21 mouse cellular contexts compared by ENCODE assay signal in the genomic region with DNA sequence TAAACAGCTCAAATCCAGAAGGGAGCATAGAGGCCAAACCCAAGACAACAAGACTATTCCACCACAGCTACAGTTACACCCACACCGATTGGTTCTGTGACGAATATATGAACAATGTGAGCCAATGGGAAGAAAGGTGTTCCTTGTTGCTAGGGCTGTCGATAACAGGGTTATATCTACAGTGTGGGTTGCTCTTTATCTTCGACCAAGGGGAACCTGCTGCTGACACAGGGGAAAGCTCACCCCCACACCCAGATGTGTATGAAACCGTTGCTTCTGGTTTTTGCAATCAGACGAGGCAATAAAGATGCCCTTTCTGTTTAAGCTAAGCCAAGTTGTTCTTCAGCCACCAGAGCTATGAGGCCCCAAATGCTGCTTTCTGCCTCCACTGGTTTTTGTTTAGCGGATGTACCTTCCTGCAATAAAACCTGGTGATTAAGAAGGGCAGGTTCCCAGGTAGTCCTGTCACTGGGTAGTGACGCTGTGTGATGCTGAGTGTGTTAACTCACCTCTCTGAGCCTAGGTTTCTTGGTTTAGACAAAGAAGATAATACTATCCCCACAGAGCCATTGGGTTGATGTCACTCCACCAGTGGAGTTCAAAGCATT. TPM values are rescaled to one million over a fixed set of nuclear protein-coding genes. Genes with fewer than 3 reads are reported as not detected.
DNase-seq lines count a peak whose midpoint lies in the region; ATAC-seq and TF ChIP-seq lines count a peak whose summit lies in the region.
"Had no signal": no experiment of that assay in that cellular context is flagged by ENCODE, and none has a peak within 500 bp of the region (broad histone marks: within the 10 kb centered on the region; RNA-seq: fewer than 3 reads in every experiment).

No protein-coding gene starts in this region.

- peak; percentile 77 for ATAC-seq in common myeloid progenitor, adult 5-6 weeks (replicated peaks; ENCODE audit: low read depth, poor library complexity, severe bottlenecking)
- ATAC-seq in liver, embryonic 12.5 days = peak; percentile 89
- ATAC-seq in megakaryocyte-erythroid progenitor cell, adult 5-6 weeks (replicated peaks; ENCODE audit: low FRiP score, low TSS enrichment, poor library complexity, severe bottlenecking) = peak; percentile 90
- no peak for ATAC-seq in midbrain, embryonic 15.5 days (replicated peaks)
- ATAC-seq: hindbrain, postnatal 0 days had no signal

- TF ChIP-seq RAD21 in MEL (IDR thresholded peaks at IDR 0.05; ENCODE audit: low read depth, low read length) = no peak

- H3K4me3 ChIP-seq in MEL (ENCODE audit: control insufficient read depth in 1 of 2, insufficient read depth in 1 of 2, low read depth in 2 of 2, low read length in 2 of 2) = peak overlapping the region in 1 of 2 experiments; percentile 9; a peak in 1 of 4 replicates
- H3K4me3 ChIP-seq in liver, embryonic 12.5 days = no peak overlapping the region
- no peak overlapping the region for H3K4me3 ChIP-seq in midbrain, embryonic 15.5 days
- H3K4me3 ChIP-seq: embryonic facial prominence, embryonic 13.5 days; limb, embryonic 10.5 days had no signal

- TF ChIP-seq POLR2A in MEL (IDR thresholded peaks at IDR 0.05; ENCODE audit: control insufficient read depth in 1 of 2, insufficient read depth in 1 of 2, low read depth in 1 of 2, low read length in 2 of 2, poor library complexity in 1 of 2) = peak in 1 of 2 experiments; percentile 49; a peak in 1 of 4 replicates

- no peaks in the 10 kb centered on the region for H3K27me3 ChIP-seq in MEL (ENCODE audit: control insufficient read depth in 1 of 2, insufficient read depth in 2 of 2, low read length in 2 of 2)
- no peaks in the 10 kb centered on the region for H3K27me3 ChIP-seq in liver, embryonic 12.5 days (replicated peaks)
- H3K27me3 ChIP-seq in midbrain, embryonic 15.5 days (replicated peaks) = no peaks in the 10 kb centered on the region
- H3K27me3 ChIP-seq: embryonic facial prominence, embryonic 13.5 days had no signal

- H3K9ac ChIP-seq in MEL (ENCODE audit: control insufficient read depth, low read depth, low read length, poor library complexity, severe bottlenecking) = peak overlapping the region; percentile 20; the same call in 1 of the 2 replicates
- H3K9ac ChIP-seq in liver, embryonic 12.5 days = no peak overlapping the region
- H3K9ac ChIP-seq in midbrain, embryonic 15.5 days = no peak overlapping the region
- H3K9ac ChIP-seq: embryonic facial prominence, embryonic 13.5 days had no signal

- intact Hi-C loops in left cerebral cortex, postnatal 25 days (cut with DNase I) = loop anchor here (10.0 kb wide), 1 partner anchor 286 kb away; no protein-coding TSS in a partner anchor

- peak overlapping the region; percentile 44 for H3K4me2 ChIP-seq in liver, embryonic 12.5 days
- no peak overlapping the region for H3K4me2 ChIP-seq in midbrain, embryonic 15.5 days
- H3K4me2 ChIP-seq: embryonic facial prominence, embryonic 13.5 days had no signal

- peaks cover 14 to 37% of the 10 kb centered on the region in 2 experiments for H3K4me1 ChIP-seq in MEL (ENCODE audit: control insufficient read depth in 1 of 2, insufficient read depth in 2 of 2, low read length in 2 of 2)
- peaks cover 65% of the 10 kb centered on the region for H3K4me1 ChIP-seq in liver, embryonic 12.5 days
- no peaks in the 10 kb centered on the region; the same call in 1 of the 2 replicates for H3K4me1 ChIP-seq in midbrain, embryonic 15.5 days

- H3K27ac ChIP-seq in MEL (ENCODE audit: control insufficient read depth, low read depth, low read length) = peak overlapping the region; percentile 95
- peak overlapping the region; percentile 70 for H3K27ac ChIP-seq in liver, embryonic 12.5 days
- H3K27ac ChIP-seq in midbrain, embryonic 15.5 days = no peak overlapping the region
- H3K27ac ChIP-seq: embryonic facial prominence, embryonic 13.5 days; hindbrain, postnatal 0 days; limb, embryonic 10.5 days had no signal

- no peak for TF ChIP-seq CTCF in MEL (IDR thresholded peaks at IDR 0.05 in 2 of 3, conservative IDR thresholded peaks at IDR 0.05 in 1 of 3; ENCODE audit: control insufficient read depth in 1 of 3, insufficient read depth in 1 of 3, low read depth in 2 of 3, low read length in 3 of 3, poor library complexity in 1 of 3, severe bottlenecking in 1 of 3)

- peak; percentile 98 for DNase-seq in MEL (ENCODE audit: low read depth, low spot score)
- no peak for DNase-seq in left cerebral cortex, postnatal 25 days (ENCODE audit: low spot score in 2 of 2)
- no peak for DNase-seq in cerebellum, adult 9-11 months
- DNase-seq: adrenal gland, postnatal 10 days; cerebellum, adult 2 months; gastrocnemius, postnatal 10 days; heart, postnatal 4 days; layer of hippocampus, postnatal 36 days; lung, adult 2 months; lung, postnatal 4 days; midbrain, embryonic 14.5 days; retina, postnatal 1 day; right cerebral cortex, postnatal 4 days had no signal

- H3K36me3 ChIP-seq in MEL (ENCODE audit: control insufficient read depth in 1 of 2, insufficient read depth in 2 of 2, low read length in 2 of 2) = peaks cover 0 to 36% of the 10 kb centered on the region in 2 experiments; a peak in 3 of 4 replicates
- H3K36me3 ChIP-seq in liver, embryonic 12.5 days = peaks cover 42% of the 10 kb centered on the region
- H3K36me3 ChIP-seq in midbrain, embryonic 15.5 days (replicated peaks) = peaks cover 5% of the 10 kb centered on the region; the same call in 1 of the 2 replicates

- 39% methylated on average over 8 of the region's 8 CpGs for WGBS in liver, embryonic 12.5 days (ENCODE audit: insufficient replicate concordance)
- WGBS in midbrain, embryonic 15.5 days = 92% methylated on average over 8 of the region's 8 CpGs

- peaks cover 19% of the 10 kb centered on the region for H3K79me2 ChIP-seq in MEL (ENCODE audit: control insufficient read depth, insufficient read depth, low read length, poor library complexity)

- TF ChIP-seq EP300 in MEL (IDR thresholded peaks at IDR 0.05; ENCODE audit: low read depth in 1 of 2, low read length in 2 of 2) = peak; percentile 94 to 98

- H3K9me3 ChIP-seq in MEL (replicated peaks; ENCODE audit: insufficient read depth, low read length) = no peaks in the 10 kb centered on the region
- no peaks in the 10 kb centered on the region for H3K9me3 ChIP-seq in liver, embryonic 12.5 days (replicated peaks)
- H3K9me3 ChIP-seq in midbrain, embryonic 15.5 days = no peaks in the 10 kb centered on the region
- H3K9me3 ChIP-seq: embryonic facial prominence, embryonic 13.5 days; limb, embryonic 10.5 days had no signal

RNA-seq across cellular contexts. Expression of a gene that starts 20.5 kb away (rescaled TPM):
- 0.12 TPM in 1 of 2 replicates, not detected in the other for total RNA-seq in MEL (2012; rRNA removed)
- polyA plus RNA-seq in MEL (2012; ENCODE audit: insufficient read depth in 1 of 2, insufficient read length in 2 of 2, low read depth in 1 of 2, low replicate concordance in 2 of 2, missing spikeins in 1 of 2) = under 1 TPM in 1 of 2 experiments, not detected in 1; 0.10 TPM
- 0.15 TPM in 1 of 2 replicates, not detected in the other for total RNA-seq in common myeloid progenitor, adult 5-6 weeks (2017)
- 0.04 TPM in 1 of 2 replicates, not detected in the other for polyA plus RNA-seq in liver, embryonic 12.5 days (2016; fragmentation: Nextera tagmentation; extraction: Ambion mirVana)
- 0.33 TPM in 1 of 2 replicates, not detected in the other for total RNA-seq in megakaryocyte-erythroid progenitor cell, adult 5-6 weeks (2014; fragmentation: Nextera tagmentation)
- total RNA-seq in megakaryocyte-erythroid progenitor cell, adult 5-6 weeks (2017) = 0.08 TPM in 1 of 2 replicates, not detected in the other
- 1.5 and 1.8 TPM in 2 replicates for polyA plus RNA-seq in midbrain, embryonic 15.5 days (2015; fragmentation: Nextera tagmentation; extraction: Ambion mirVana)
- under 1 TPM; 0.16 to 0.64 TPM for total RNA-seq in left cerebral cortex, postnatal 25 days (2021)
- total RNA-seq: adrenal gland, postnatal 10 days; gastrocnemius, postnatal 10 days; heart, postnatal 4 days had no signal

RNA-seq across cellular contexts. Expression of a gene that starts 20.5 kb away (rescaled TPM):
- 25.4 and 26.9 TPM in 2 replicates for total RNA-seq in MEL (2012; rRNA removed)
- 10 to 100 TPM in 1 of 2 experiments, not detected in 1; 26.3 TPM for polyA plus RNA-seq in MEL (2012; ENCODE audit: insufficient read depth in 1 of 2, insufficient read length in 2 of 2, low read depth in 1 of 2, low replicate concordance in 2 of 2, missing spikeins in 1 of 2)
- total RNA-seq in common myeloid progenitor, adult 5-6 weeks (2017) = 13.6 and 16.1 TPM in 2 replicates
- polyA plus RNA-seq in liver, embryonic 12.5 days (2016; fragmentation: Nextera tagmentation; extraction: Ambion mirVana) = 5.3 and 5.9 TPM in 2 replicates
- total RNA-seq in megakaryocyte-erythroid progenitor cell, adult 5-6 weeks (2014; fragmentation: Nextera tagmentation) = 6.6 and 8.8 TPM in 2 replicates
- 6.7 and 22.0 TPM in 2 replicates for total RNA-seq in megakaryocyte-erythroid progenitor cell, adult 5-6 weeks (2017)
- 5.1 and 5.7 TPM in 2 replicates for polyA plus RNA-seq in midbrain, embryonic 15.5 days (2015; fragmentation: Nextera tagmentation; extraction: Ambion mirVana)
- total RNA-seq in left cerebral cortex, postnatal 25 days (2021) = 1 to 10 TPM in 1 of 2 experiments, under 1 TPM in 1; 0.94 to 1.2 TPM

RNA-seq across cellular contexts. Expression of a gene that starts 33.2 kb away (rescaled TPM):
- total RNA-seq in MEL (2012; rRNA removed) = not detected in 2 replicates
- polyA plus RNA-seq in MEL (2012; ENCODE audit: insufficient read depth in 1 of 2, insufficient read length in 2 of 2, low read depth in 1 of 2, low replicate concordance in 2 of 2, missing spikeins in 1 of 2) = under 1 TPM in 1 of 2 experiments, not detected in 1; 0.14 TPM
- total RNA-seq in common myeloid progenitor, adult 5-6 weeks (2017) = not detected in 2 replicates
- 0.29 and 0.31 TPM in 2 replicates for polyA plus RNA-seq in liver, embryonic 12.5 days (2016; fragmentation: Nextera tagmentation; extraction: Ambion mirVana)
- 0.33 TPM in 1 of 2 replicates, not detected in the other for total RNA-seq in megakaryocyte-erythroid progenitor cell, adult 5-6 weeks (2014; fragmentation: Nextera tagmentation)
- total RNA-seq in megakaryocyte-erythroid progenitor cell, adult 5-6 weeks (2017) = not detected in 2 replicates
- polyA plus RNA-seq in midbrain, embryonic 15.5 days (2015; fragmentation: Nextera tagmentation; extraction: Ambion mirVana) = 0.74 and 1.4 TPM in 2 replicates
- 1 to 10 TPM; 1.6 to 1.7 TPM for total RNA-seq in left cerebral cortex, postnatal 25 days (2021)

RNA-seq across cellular contexts. Expression of a gene that starts 38.9 kb away (rescaled TPM):
- not detected in 2 replicates for total RNA-seq in MEL (2012; rRNA removed)
- polyA plus RNA-seq in MEL (2012; ENCODE audit: insufficient read depth in 1 of 2, insufficient read length in 2 of 2, low read depth in 1 of 2, low replicate concordance in 2 of 2, missing spikeins in 1 of 2) = not detected
- not detected in 2 replicates for total RNA-seq in common myeloid progenitor, adult 5-6 weeks (2017)
- not detected in 2 replicates for polyA plus RNA-seq in liver, embryonic 12.5 days (2016; fragmentation: Nextera tagmentation; extraction: Ambion mirVana)
- total RNA-seq in megakaryocyte-erythroid progenitor cell, adult 5-6 weeks (2014; fragmentation: Nextera tagmentation) = not detected in 2 replicates
- total RNA-seq in megakaryocyte-erythroid progenitor cell, adult 5-6 weeks (2017) = not detected in 2 replicates
- 0.41 and 0.65 TPM in 2 replicates for polyA plus RNA-seq in midbrain, embryonic 15.5 days (2015; fragmentation: Nextera tagmentation; extraction: Ambion mirVana)
- total RNA-seq in left cerebral cortex, postnatal 25 days (2021) = under 1 TPM; 0.21 to 0.55 TPM
- total RNA-seq: gastrocnemius, postnatal 10 days had no signal
- polyA plus RNA-seq: kidney, embryonic 14.5 days; limb, embryonic 10.5 days had no signal

RNA-seq across cellular contexts. Expression of a gene that starts 43.8 kb away (rescaled TPM):
- total RNA-seq in MEL (2012; rRNA removed) = 114 and 143 TPM in 2 replicates
- 100 to 1,000 TPM; 190 to 461 TPM for polyA plus RNA-seq in MEL (2012; ENCODE audit: insufficient read depth in 1 of 2, insufficient read length in 2 of 2, low read depth in 1 of 2, low replicate concordance in 2 of 2, missing spikeins in 1 of 2)
- total RNA-seq in common myeloid progenitor, adult 5-6 weeks (2017) = 156 and 163 TPM in 2 replicates
- polyA plus RNA-seq in liver, embryonic 12.5 days (2016; fragmentation: Nextera tagmentation; extraction: Ambion mirVana) = 119 and 123 TPM in 2 replicates
- total RNA-seq in megakaryocyte-erythroid progenitor cell, adult 5-6 weeks (2014; fragmentation: Nextera tagmentation) = 215 and 216 TPM in 2 replicates
- 126 and 154 TPM in 2 replicates for total RNA-seq in megakaryocyte-erythroid progenitor cell, adult 5-6 weeks (2017)
- 136 and 139 TPM in 2 replicates for polyA plus RNA-seq in midbrain, embryonic 15.5 days (2015; fragmentation: Nextera tagmentation; extraction: Ambion mirVana)
- total RNA-seq in left cerebral cortex, postnatal 25 days (2021) = 10 to 100 TPM; 51.7 to 52.6 TPM
